Mouse (Mus musculus) kidney, adult 8-10 months (tissue): ENCODE measurements around the gene Nufip2.
"Not testable (repeated sequence)": the region's sequence is repeated elsewhere in the genome, so short reads cannot be mapped to it uniquely, and the experiment has no call there.

ENCODE experiments used
- DNase-seq, 2 experiments: peaks; one replicate each; pipeline ENCODE4 v3.0.0; 2022

The Nufip2 gene

DNA sequence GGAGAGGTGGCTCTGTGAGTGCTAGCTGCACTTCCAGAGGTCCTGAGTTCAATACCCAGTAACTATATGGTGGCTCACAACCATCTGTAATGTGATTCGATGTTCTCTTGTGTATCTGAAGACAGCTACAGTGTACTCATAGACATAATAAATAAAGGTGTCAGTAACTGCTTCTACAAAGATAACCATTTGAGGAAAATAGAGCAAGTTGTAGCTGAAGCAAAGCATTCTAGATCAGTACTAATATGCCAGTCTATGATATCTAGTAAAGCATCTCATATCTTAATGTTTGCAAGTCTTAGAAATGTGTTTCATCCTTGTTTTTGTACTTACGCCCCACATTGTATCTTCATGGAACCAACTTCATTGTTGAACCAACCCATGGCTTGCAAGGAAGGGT lies 33.1 kb downstream of the Nufip2 start:
- DNase-seq, result no peak

DNA sequence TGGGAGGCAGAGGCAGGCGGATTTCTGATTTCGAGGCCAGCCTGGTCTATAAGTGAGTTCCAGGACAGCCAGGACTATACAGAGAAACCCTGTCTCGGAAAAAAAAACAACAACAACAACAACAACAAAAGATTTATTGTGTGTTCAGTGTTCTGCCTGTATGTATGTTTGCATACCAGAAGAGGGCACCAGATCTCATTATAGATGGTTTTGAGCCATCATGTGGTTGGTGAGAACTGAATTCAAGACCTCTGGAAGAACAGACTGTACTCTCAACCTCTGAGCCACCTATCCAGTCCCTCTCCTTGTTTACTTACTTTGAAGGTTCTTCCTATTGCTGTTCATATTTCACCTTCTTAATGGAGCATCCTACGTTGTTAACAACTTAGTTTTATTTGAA lies 35.4 kb downstream of the Nufip2 start:
- DNase-seq, result no peak

DNA sequence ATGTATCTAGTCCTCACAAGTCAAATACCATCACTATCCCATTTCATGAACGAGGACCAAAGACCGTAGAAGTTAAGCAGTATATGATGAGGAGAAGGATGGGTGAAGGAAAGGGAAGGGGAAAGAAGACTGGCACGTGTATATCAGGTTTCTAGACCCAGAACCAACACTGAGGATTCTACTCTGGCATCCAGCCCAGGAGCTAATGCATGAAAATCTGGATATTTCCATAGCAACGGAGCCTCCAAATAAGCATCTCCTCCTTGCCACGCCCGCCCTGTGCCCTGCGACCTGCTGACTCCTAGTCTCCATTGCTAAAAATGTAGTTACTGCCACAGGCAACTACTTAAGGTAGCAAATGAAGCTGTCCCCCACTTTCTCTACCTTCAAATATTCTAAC lies 38.8 kb downstream of the Nufip2 start:
- DNase-seq, result no peak

DNA sequence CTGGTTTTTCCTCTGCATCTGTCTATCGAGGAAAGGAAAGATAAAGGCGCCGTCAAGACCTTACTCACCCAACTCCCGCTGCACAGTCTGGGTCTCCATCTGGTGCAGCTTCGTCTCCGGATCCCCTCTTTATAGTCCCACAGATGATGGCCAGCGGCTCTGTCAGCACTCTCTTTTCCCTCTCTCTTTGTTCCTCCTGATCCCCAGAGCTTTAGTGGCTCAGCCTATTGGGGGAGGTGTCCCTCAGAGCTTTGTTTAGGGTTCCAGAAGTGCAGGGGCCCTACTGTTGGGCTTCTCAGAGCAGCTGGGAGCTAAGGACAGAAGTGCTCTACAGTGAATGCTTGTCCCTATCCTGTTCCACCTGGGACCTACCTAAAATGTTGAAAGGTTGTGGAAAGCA lies 39.2 kb downstream of the Nufip2 start, which contains the start of gene Cryba1:
Gene Cryba1, minus strand, starts transcription at position 101 of the 400 bp plus-strand sequence.
- DNase-seq, result no peak

DNA sequence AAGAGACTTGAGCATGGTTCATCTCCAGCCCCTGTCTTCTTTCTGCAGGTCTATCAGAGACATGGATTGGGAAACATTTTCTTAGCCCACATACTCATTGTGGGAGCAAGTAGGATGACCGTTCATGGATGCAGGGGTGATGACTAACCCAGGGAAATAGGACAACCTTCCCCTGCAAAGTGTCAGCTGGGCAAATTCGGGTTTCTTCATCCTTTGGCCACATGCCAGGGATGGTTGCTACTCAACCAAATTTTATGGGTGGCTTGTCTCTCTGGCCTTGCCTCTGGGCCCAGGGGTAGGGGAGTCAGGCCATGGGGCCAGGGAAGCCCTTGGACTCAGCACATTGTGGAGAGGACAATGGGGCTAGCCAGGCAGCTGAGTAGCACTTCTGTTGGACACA lies 42.6 kb downstream of the Nufip2 start:
- DNase-seq, result no peak

DNA sequence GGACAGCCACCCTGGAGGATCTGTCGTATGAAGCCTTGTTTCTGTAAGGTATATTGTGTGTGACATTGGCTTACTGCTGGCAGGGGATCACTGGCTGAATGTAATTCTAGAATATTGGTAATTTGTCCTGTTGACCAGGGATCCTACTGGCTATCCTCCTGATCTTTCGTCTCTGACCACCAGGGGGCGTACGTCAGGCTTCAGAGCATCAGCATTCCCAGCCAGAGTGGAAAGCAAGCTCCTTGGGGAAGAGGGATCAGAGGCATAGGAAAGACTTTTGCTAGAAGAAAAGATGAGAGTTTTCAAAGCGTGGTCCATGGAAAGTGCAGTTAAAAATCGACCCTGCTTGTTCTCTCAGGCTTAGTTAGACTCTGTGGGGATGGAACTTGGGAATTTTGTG lies 51.3 kb downstream of the Nufip2 start:
- DNase-seq, result peak; percentile 70 to 92

DNA sequence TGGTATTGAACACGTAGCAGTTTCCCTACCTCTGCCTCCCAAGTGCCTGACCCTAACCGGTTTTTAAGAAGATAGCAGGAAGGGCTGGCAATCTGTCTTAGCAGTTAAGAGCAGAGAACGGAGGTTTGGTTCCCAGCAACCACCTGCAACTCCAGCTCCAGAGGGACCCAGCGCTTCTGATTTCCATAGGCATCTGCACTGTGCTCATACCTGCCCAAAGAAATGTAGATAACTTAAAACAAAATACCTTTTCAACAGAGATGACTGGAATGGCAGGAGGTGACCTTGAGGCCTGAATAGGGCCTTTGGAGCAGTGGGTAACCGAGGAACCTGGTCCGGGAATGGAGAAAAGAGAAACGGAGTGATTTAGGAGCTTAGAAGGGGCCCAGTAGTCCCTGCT lies 52.6 kb downstream of the Nufip2 start:
- DNase-seq, result no peak

DNA sequence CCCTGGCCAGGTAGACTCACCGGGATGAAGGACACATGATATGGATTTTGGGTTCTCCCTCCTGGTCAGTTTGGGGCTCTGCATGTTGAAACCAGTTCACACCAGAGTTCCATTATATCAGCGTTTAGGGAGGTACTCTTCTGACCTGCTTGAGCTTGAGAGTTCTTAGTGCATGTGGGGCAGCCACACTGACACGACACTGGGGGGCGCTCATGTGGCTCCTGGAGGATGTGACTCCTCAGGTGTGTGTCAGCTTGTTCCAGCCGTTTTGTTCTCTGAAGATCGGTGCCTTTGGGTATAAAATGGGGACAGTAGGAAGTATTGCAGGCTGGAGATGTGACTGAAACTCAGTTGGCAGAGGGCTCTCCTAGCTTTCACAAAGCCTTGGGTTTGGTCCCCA lies 58.0 kb downstream of the Nufip2 start:
- DNase-seq, result peak; percentile 27 to 62

DNA sequence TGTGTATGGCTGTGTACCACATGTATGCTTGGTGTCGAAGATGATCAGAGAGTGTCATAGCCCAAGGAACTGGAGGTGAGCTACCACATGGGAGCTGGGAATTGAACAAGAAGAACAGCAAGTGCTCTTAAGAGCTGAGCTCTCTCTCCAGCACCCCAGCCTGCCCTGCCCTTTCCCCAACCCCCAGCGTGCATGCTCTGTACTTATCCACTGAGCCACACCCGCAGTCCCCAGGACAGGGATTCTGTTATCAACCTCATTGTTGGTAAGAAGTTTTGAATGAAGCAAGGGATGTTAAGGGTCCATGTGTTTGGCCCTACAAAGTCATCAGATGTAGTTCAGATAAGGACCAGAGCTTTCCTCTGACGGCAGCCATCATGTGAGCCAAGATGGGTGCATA lies 60.7 kb downstream of the Nufip2 start:
- no peak for DNase-seq

DNA sequence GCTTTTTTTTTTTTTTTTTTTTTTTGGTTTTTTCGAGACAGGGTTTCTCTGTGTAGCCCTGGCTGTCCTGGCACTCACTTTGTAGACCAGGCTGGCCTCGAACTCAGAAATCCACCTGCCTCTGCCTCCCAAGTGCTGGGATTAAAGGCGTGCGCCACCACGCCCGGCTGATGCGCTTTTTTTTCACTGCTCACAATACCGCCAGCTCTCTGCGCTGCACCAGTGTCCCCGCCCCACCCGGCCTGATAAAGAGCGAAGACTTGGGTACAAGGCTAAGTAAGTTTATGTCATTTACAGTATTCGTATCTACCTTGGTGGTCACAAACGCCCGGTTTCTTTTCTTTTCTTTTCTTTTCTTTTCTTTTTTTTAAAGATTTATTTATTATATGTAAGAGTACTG lies 61.1 kb downstream of the Nufip2 start:
- DNase-seq, result not testable (repeated sequence)

DNA sequence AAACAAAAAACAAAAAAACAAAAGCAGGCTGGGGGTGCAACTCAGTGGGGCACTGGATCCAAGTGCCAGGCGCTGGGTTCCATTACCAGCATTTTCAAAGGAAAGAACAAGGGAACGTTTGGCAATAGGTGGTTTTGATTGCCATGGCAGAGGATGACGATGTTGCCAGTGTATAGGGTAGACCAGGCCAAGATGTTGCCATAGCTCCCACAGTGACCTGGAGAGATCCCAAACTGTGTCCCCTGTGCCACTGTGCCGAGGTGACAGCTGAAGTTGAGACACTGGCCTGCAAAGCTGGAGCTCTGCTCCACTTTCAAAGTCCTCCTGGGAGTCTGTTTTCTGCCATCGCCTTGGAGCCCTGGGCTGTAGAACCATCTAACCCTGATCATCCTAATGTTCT lies 63.0 kb downstream of the Nufip2 start:
- no peak for DNase-seq

DNA sequence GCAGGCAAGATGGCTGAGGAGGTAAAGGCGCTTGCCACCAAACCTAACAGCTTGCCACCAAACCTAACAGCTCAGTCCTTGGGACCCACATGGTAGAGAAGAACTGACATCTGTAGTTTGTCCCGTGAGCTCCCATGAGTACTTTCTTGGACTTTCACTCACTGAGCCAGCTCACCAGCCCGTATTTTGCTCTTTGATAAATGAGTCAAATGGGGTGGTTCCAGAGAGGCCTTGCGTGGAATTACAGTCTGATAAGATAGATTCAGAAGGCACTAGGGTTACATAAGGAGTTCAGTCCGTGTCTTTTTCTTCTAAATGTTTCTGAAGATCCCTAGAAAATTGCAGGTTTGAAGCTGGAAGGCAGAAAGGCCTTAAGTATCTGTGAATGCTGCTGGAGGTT lies 66.6 kb downstream of the Nufip2 start:
- no peak for DNase-seq

DNA sequence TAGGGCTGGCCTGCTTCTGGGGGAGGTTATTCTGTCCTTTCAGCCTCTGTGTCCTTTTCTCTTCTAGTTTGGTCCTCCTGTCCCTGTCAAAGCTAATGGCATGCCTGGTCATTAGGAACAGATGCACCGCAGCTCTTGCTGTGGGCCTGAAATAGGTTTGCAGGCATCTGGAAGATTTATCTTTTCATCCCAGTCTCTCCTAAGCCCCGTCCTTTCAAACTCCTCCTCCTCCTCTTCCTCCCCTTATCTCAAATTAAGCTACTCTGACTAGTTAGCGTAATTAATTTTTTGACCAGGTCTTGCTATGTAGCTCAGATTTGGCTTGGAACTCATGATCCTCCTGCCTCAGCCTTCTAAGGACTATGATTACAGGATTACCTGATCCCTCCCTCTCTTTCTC lies 67.5 kb downstream of the Nufip2 start:
- no peak for DNase-seq

DNA sequence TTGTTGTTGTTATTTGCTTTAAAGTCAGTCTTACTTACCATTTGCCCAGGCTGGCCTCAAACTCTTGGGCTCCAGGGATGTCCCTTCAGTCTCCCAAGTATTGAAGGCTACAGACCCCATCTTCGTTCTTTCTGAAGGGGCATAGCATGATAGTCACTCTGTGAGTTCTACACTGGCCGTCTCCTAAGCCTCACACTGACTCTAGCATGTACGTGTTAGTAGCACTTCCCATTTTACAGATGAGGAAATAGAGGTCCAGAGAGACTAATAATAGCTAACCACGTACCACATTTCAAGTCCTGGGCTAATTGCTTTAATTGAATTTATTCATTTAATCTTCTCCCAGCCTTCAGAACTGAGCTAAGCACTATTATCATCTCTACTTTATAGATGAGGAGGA lies 74.1 kb downstream of the Nufip2 start:
- DNase-seq, result no peak

DNA sequence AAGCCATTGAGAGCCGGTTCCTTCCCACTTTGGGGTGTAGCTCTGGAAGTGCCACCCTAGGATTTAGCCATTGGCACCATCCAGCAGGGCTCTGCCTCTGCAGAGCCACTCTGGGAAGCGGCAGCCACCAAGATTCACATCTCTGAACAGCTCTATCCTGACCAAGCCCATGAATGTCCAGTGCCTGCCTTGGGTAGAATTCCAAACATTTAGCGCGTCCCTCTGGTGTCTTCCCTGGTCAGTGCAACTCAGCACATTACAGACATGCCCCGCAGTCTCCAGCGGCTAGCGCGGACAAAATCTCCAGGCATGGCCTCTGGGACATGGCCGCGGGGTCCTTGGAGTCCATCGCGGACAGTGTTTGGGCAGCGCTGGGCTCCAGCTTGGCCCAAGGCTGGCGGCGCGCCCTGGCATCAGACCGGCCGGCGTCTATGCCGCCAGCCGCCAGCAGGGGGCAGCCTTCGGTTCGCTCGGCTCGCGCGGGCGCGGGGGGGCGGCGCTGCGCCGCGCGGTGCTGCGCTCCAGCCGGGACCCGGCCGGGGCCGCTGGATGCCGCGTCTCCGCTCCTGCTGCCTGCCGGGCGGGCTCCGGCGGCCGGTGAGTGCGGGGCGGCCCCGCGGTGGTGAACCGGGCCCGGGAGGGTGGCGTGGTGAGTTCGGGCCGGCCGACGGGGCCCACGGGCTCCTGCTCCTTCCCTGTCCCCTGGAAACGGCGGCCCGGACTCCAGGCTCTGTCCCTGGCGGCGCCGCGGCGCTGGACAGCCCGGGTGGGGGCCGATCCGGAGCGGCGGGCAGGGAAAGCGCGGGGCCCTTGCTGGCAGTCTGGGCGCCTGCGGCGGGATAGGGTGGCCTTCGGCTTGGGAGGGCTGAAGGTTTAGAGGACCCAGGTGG lies 77.1 kb downstream of the Nufip2 start, which contains the start of gene Myo18a:
Gene Myo18a, plus strand, starts transcription at position 464 of the 890 bp plus-strand sequence.
- peak; percentile 61 to 81 for DNase-seq

DNA sequence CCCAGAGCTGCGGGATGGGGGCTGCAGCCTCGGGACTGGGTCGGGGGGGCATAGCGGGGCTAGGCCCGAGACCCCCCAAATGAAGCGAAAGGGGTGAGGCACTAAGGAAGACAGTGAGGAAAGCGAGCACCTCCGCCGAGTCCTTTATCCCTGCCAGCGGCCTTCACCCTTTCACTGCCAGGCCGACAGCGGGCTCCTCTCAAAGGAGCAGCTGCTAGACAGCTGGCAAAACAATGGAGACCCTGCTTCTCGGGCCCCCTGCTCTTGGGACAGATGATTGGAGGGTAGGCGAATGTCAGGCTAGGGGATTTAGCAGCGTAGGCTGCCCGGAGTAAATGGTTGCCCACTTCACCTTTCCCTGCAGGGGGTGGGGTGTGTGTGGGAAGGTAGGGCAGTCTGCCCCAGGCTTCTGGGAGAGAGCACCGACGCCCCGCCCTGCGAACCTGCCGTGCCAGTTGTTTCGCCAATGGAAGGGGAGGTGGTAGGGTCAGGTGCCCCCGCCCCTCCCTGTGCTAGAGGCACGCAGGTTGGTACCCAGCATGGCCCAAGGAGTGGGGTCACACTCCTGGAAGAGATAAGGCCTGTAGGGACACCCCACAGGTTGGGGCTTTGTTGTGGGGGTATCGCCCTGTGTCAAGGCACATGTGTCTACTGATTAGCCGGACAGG lies 77.9 kb downstream of the Nufip2 start:
- peak; percentile 91 to 92 for DNase-seq

DNA sequence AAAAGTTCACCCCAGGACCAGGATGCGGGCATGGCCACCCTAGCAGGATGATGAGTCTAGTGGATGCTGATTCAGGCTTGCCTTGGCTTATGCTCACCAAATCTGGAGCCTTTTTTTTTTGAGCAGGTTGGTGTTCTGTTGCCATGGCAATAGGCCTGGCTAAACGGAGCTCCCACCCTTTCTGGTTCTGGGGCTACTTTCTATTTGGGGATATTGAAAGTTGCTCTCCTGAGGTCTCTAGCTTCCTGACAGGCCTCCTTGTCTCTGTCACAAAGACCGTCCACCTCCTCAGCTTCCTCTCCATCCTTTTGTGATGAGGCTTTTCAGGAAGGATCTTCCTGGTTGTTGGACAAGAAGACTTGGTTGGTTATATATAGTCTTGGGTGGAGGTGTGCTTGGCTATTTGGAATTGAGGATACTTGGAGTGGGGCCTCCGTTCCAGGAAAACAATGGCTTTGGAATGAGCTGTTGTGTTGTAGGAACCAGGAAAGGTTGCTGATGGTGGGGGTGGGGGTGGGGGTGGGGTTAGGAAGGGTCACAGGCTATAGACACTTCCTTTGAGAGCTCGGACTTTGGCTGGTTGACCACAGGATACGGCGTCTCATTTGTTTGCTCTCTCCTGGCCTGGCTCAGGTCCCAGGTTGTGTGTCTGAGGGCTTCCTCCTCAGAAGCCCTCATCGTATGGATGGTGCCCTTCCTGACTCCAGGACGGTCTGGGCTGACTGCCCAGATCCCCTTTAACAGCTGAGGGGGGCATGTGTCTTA lies 78.9 kb downstream of the Nufip2 start:
- peak; percentile 73 to 81 for DNase-seq

DNA sequence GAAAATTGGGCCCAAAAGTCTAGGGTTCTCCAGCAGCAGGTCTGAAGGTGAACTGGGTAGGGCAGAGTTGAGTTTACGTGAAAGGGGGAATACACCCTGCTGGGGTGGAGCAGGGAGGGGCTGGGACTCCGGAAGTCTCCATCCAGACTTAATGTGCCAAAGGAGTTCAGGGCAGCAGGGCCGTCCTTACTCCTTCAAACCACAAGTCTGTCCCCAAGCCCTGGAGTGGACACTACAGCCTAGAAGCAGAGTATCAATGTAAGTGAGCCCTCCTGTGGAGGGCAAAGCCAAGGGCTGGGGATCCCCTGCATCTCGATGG lies 79.5 kb downstream of the Nufip2 start:
- peak; percentile 59 to 61 for DNase-seq

DNA sequence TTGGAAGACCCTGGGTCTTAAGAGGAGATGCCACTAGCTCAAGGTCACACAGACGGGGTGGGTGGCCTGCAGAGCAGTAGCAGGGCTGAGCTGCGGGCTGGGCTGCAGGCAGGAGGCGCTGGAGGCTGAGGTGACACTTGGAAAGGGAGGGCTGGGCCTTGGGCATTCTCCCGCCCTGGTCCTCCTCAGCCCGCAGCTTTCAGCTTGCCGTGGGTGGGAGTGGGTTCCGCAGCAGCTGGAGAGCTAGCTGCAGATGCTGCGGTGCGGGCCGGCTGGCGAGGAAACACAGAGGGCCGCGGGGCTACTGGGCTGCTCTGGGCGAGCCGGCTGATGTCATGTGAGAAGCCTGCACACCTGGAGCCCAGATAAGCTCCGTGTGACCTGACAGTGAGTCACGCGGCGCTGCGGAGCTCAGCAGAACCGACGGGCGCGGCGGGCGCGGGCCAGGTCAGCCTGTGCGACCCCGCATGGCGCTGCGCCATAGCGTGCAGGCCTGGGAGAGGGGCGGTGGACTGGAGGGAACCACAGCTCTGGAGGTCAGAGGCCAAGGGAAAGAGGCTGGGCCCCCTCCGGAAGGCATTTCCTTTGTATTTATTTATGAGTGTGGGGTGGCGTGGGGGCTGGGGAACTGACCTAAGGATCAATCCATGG lies 80.5 kb downstream of the Nufip2 start:
- peak; percentile 69 to 70 for DNase-seq

DNA sequence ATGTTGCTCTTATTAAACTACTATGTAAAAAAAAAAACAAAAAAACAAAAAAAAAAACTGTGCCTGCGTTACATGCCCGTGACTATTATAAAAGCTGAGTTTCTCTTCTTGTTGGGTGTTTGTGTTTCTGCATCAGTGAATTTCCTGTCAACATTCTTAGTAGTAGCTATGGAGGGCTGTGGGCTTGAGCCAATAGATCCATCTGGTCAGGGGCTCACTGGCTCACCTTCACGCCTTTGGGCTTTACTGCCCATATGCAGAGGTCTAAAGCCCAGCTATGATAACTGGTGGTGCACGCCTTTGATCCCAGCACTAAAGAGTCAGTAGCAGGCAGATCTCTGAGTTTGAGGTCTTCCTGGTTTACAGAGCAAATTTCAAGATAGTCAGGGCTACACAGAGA lies 83.5 kb downstream of the Nufip2 start:
- no peak for DNase-seq

DNA sequence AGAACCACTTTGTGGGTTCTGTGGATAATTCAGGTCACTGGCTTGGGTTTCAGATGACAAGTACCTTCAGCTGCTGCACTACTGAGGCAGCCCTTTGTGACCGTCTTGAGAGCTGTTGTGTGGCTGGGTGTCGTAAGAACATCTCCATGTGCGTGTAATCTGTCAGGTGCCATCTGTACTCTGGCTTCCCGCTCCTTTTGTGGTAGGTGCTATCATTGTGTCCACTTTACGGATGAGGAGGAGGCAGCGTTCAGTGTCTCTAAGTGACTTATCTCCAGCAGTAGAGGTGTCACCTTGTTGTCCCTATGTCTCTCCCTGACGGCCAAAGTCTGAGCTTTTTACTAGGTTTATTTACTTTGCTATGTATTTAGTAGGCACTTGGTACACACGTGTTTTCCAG lies 84.4 kb downstream of the Nufip2 start:
- no peak for DNase-seq

DNA sequence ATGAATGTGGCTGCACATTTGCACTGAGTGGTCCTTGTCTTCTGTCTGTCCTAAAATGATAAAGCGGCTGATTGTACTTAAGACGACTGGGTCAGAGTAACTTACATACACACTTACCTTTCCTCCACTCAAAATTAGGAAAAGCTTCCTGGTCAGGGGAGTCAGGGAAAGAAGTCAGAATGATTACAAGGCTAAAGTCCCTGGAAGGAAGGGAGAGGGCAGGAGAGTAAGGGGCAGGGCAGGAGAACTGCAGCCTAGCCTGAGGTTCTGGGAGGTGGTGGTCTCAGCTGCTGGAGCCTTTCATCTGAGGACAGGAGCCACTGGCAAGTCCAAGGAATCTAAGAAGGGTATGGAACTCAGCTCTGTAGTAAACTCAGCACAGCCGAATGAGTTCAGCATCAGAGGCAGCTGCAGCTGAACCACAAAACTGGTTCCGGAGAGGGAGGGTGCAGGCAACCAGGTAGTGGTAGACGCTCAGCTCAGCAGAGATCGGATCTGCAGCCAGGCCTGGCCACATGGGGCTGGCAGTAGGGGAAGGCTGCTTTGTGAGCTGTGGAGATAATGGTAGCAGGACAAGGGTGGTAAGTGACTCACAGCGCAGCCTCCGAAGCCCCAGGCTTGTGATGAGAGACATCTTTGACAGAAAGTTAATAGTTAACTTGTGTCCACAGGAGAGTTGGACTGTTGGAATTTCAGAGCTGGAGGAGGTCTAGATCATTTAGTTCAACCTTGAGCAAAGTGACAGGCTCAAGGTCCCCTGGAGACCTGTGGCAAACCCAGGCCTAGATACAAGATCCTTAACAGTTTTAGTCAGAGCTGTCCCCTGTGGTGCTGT lies 86.1 kb downstream of the Nufip2 start:
- DNase-seq, result peak; percentile 76 to 87
